ENCODE assay signal across 12 mouse cellular contexts in the genomic region with DNA sequence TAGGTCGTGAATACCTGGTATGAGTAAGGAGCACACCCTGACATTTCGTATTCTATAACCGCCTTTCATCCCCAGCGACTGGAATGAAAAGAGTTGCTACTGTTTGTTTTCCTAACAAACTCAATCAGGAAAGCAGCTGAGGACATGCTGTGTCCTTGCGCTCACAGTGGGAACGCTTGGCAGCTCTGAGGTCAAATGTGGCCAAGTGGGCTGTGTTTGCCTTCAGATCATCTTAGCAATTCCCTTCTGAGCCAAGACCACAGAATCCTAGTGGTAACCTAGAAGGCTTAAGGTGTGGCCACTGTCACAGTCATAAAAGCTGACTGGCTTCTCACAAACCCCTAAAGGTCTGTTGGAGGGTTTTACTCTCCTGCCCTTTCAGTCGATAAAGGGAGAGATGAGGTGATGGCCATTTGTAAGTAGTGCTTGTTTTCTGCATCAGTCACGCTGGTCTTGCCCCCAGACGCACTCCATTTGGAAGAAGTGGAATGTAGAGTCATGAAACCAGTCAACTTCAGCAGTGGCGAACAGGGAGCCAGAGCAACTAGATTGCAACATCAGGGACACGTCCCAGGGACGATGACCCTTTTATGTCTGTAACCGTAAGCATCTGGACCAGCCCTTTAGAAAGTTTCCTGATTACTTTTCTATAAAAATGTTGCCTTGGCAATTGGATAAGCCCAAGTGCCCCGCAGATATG.
DNase-seq lines count a peak whose midpoint lies in the region; ATAC-seq and TF ChIP-seq lines count a peak whose summit lies in the region.
"Had no signal": no experiment of that assay in that cellular context is flagged by ENCODE, and none has a peak within 500 bp of the region (broad histone marks: within the 10 kb centered on the region; RNA-seq: fewer than 3 reads in every experiment).

No protein-coding gene starts in this region.

- H3K27ac ChIP-seq in heart, embryonic 11.5 days (ENCODE audit: low read depth, low read length) = no peak overlapping the region
- H3K27ac ChIP-seq in cerebellum, adult 2 months (ENCODE audit: insufficient read depth, low read length) = no peak overlapping the region
- H3K27ac ChIP-seq in midbrain, embryonic 13.5 days = no peak overlapping the region
- H3K27ac ChIP-seq: limb, embryonic 13.5 days had no signal

- TF ChIP-seq POLR2A in cerebellum, adult 2 months (IDR thresholded peaks at IDR 0.05; ENCODE audit: borderline replicate concordance, insufficient read depth, low read length) = no peak

- H3K9ac ChIP-seq in heart, embryonic 11.5 days (ENCODE audit: low read depth, low read length) = no peak overlapping the region
- H3K9ac ChIP-seq in midbrain, embryonic 13.5 days (replicated peaks) = no peak overlapping the region
- H3K9ac ChIP-seq: limb, embryonic 13.5 days had no signal

- no peaks in the 10 kb centered on the region for H3K9me3 ChIP-seq in heart, embryonic 11.5 days (replicated peaks; ENCODE audit: control insufficient read depth, low read length)
- H3K9me3 ChIP-seq in midbrain, embryonic 13.5 days = no peaks in the 10 kb centered on the region
- H3K9me3 ChIP-seq: limb, embryonic 13.5 days had no signal

- H3K4me1 ChIP-seq in heart, embryonic 11.5 days (ENCODE audit: control insufficient read depth, insufficient read depth, low read length) = no peaks in the 10 kb centered on the region
- H3K4me1 ChIP-seq in cerebellum, adult 2 months (ENCODE audit: control insufficient read depth, insufficient read depth, low read length) = peaks cover 8% of the 10 kb centered on the region
- no peaks in the 10 kb centered on the region for H3K4me1 ChIP-seq in midbrain, embryonic 13.5 days (replicated peaks)
- H3K4me1 ChIP-seq: limb, embryonic 13.5 days had no signal

- 81% methylated on average over 14 of the region's 14 CpGs for WGBS in heart, embryonic 11.5 days (ENCODE audit: insufficient replicate concordance)
- WGBS in cerebellum, adult 2 months = 46% methylated on average over 14 of the region's 14 CpGs
- 93% methylated on average over 14 of the region's 14 CpGs for WGBS in midbrain, embryonic 13.5 days

- no peak overlapping the region for H3K4me3 ChIP-seq in heart, embryonic 11.5 days (ENCODE audit: low read depth, low read length)
- H3K4me3 ChIP-seq in cerebellum, adult 2 months (replicated peaks; ENCODE audit: insufficient read depth, low read depth, low read length) = no peak overlapping the region
- H3K4me3 ChIP-seq in midbrain, embryonic 13.5 days (replicated peaks) = no peak overlapping the region
- H3K4me3 ChIP-seq: limb, embryonic 13.5 days had no signal

- H3K4me2 ChIP-seq in heart, embryonic 11.5 days = no peak overlapping the region
- no peak overlapping the region for H3K4me2 ChIP-seq in midbrain, embryonic 13.5 days (replicated peaks)
- H3K4me2 ChIP-seq: limb, embryonic 13.5 days had no signal

- no peaks in the 10 kb centered on the region for H3K27me3 ChIP-seq in heart, embryonic 11.5 days (ENCODE audit: control insufficient read depth, insufficient read depth, low read length)
- no peaks in the 10 kb centered on the region for H3K27me3 ChIP-seq in cerebellum, adult 2 months (ENCODE audit: control insufficient read depth, insufficient read depth, low read length)
- H3K27me3 ChIP-seq in midbrain, embryonic 13.5 days = no peaks in the 10 kb centered on the region
- H3K27me3 ChIP-seq: limb, embryonic 13.5 days had no signal

- no peaks in the 10 kb centered on the region for H3K36me3 ChIP-seq in heart, embryonic 11.5 days (ENCODE audit: control insufficient read depth, insufficient read depth, low read length)
- peaks cover 27% of the 10 kb centered on the region for H3K36me3 ChIP-seq in midbrain, embryonic 13.5 days
- H3K36me3 ChIP-seq: limb, embryonic 13.5 days had no signal

- TF ChIP-seq CTCF in cerebellum, adult 2 months (IDR thresholded peaks at IDR 0.05; ENCODE audit: borderline replicate concordance, insufficient read depth, low read depth, low read length) = no peak

- intact Hi-C loops in heart, postnatal 36 days (cut with DNase I) = no loop called here

- ATAC-seq in heart, embryonic 11.5 days (replicated peaks; ENCODE audit: insufficient number of reproducible peaks, low FRiP score, low TSS enrichment) = no peak
- ATAC-seq in midbrain, embryonic 13.5 days = no peak
- ATAC-seq: forebrain, embryonic 14.5 days had no signal

- DNase-seq in heart, adult 8-10 months (ENCODE audit: low spot score) = peak; percentile 68
- peak; percentile 65 to 73 for DNase-seq in cerebellum, adult 2 months
- DNase-seq in cerebellum, postnatal 36 days = peak; percentile 55 to 59
- DNase-seq in heart, postnatal 36 days = peak; percentile 58 to 60
- DNase-seq in right cerebral cortex, postnatal 10 days (ENCODE audit: low spot score in 2 of 2) = no peak
- DNase-seq: kidney, adult 2 months; lung, postnatal 14 days; right cerebral cortex, postnatal 14 days had no signal

Comparison
In these comparisons a context has a peak if more than half of its experiments do, and no peak if none do; other contexts are left out.
1. DNase-seq: peak in heart, adult 8-10 months (single experiment), cerebellum, adult 2 months (2 of 2), cerebellum, postnatal 36 days (2 of 2) and heart, postnatal 36 days (2 of 2); none in right cerebral cortex, postnatal 10 days (0 of 2).